Mouse (Mus musculus): ENCODE data around the gene Oosp3. TPM values are rescaled to one million over a fixed set of nuclear protein-coding genes. Genes with fewer than 3 reads are reported as not detected.

Oosp3 gene
- polyA plus RNA-seq, 1 experiment from 2014 or later, result not detected

GRCm38 (mm10) chr19:11725915-11726314, 29.1 kb downstream of the Oosp3 start:
- Histone ChIP-seq H3K9me3 (replicated peaks) (no peaks in the 10 kb centered on the region), H3K27me3 (replicated peaks) (no peaks in the 10 kb centered on the region), H3K36me3 (no peaks in the 10 kb centered on the region), H3K9ac (no peak overlapping the region), H3K4me1 (replicated peaks) (no peaks in the 10 kb centered on the region), H3K27ac (ENCODE audit: poor library complexity, severe bottlenecking) (no peak overlapping the region), H3K4me2 (no peak overlapping the region), H3K4me3 (no peak overlapping the region)
- WGBS, result 59% methylated on average over 2 of the region's 2 CpGs
- ATAC-seq (ENCODE audit: insufficient number of reproducible peaks, low FRiP score), result no peak

GRCm38 (mm10) chr19:11727304-11727703, 30.4 kb downstream of the Oosp3 start:
- H3K9ac ChIP-seq, result no peak overlapping the region
- WGBS, result 76% methylated on average over 5 of the region's 5 CpGs
- H3K4me1 ChIP-seq (replicated peaks), result no peaks in the 10 kb centered on the region
- H3K9me3 ChIP-seq (replicated peaks), result no peaks in the 10 kb centered on the region
- no peak for ATAC-seq (ENCODE audit: insufficient number of reproducible peaks, low FRiP score)
- no peaks in the 10 kb centered on the region for H3K27me3 ChIP-seq (replicated peaks)
- H3K27ac ChIP-seq (ENCODE audit: poor library complexity, severe bottlenecking), result no peak overlapping the region
- no peak overlapping the region for H3K4me3 ChIP-seq
- H3K36me3 ChIP-seq, result no peaks in the 10 kb centered on the region
- H3K4me2 ChIP-seq, result no peak overlapping the region

- no peaks in the 10 kb centered on the region for H3K27me3 ChIP-seq (replicated peaks)
- WGBS, result 56% methylated on average over 1 of the region's 1 CpGs
- H3K36me3 ChIP-seq, result no peaks in the 10 kb centered on the region
- no peaks in the 10 kb centered on the region for H3K9me3 ChIP-seq (replicated peaks)
- H3K27ac ChIP-seq (ENCODE audit: poor library complexity, severe bottlenecking), result no peak overlapping the region
- no peaks in the 10 kb centered on the region for H3K4me1 ChIP-seq (replicated peaks)
- no peak overlapping the region for H3K9ac ChIP-seq
- H3K4me2 ChIP-seq, result no peak overlapping the region
- no peak for ATAC-seq (ENCODE audit: insufficient number of reproducible peaks, low FRiP score)
- no peak overlapping the region for H3K4me3 ChIP-seq
These were observed 33.4 kb downstream of the Oosp3 start for GRCm38 (mm10) chr19:11730278-11730677.

- H3K4me1 ChIP-seq (replicated peaks), result no peaks in the 10 kb centered on the region
- no peaks in the 10 kb centered on the region for H3K27me3 ChIP-seq (replicated peaks)
- H3K9ac ChIP-seq, result no peak overlapping the region
- no peak overlapping the region for H3K27ac ChIP-seq (ENCODE audit: poor library complexity, severe bottlenecking)
- WGBS, result 35% methylated on average over 1 of the region's 1 CpGs
- H3K36me3 ChIP-seq, result no peaks in the 10 kb centered on the region
- no peak for ATAC-seq (ENCODE audit: insufficient number of reproducible peaks, low FRiP score)
- H3K4me3 ChIP-seq, result no peak overlapping the region
- no peak overlapping the region for H3K4me2 ChIP-seq
- no peaks in the 10 kb centered on the region for H3K9me3 ChIP-seq (replicated peaks)
These were observed 39.6 kb downstream of the Oosp3 start for GRCm38 (mm10) chr19:11736455-11736854.

- Histone ChIP-seq H3K4me3 (no peak overlapping the region), H3K27ac (ENCODE audit: poor library complexity, severe bottlenecking) (no peak overlapping the region), H3K4me1 (replicated peaks) (no peaks in the 10 kb centered on the region), H3K9me3 (replicated peaks) (no peaks in the 10 kb centered on the region), H3K27me3 (replicated peaks) (no peaks in the 10 kb centered on the region), H3K36me3 (no peaks in the 10 kb centered on the region), H3K9ac (no peak overlapping the region), H3K4me2 (no peak overlapping the region)
- no peak for ATAC-seq (ENCODE audit: insufficient number of reproducible peaks, low FRiP score)
These were observed 48.8 kb downstream of the Oosp3 start for GRCm38 (mm10) chr19:11745680-11746079.

GRCm38 (mm10) chr19:11747298-11747697, 50.4 kb downstream of the Oosp3 start, which contains the start of gene Gif:
Gene Gif (plus strand): TSS chr19:11747554.
- H3K9ac ChIP-seq, result no peak within 1 kb of the TSS
- 79% methylated on average over 2 of the region's 2 CpGs for WGBS
- no peak for ATAC-seq (ENCODE audit: insufficient number of reproducible peaks, low FRiP score)
- no peak within 1 kb of the TSS for H3K4me3 ChIP-seq
- 0 out of 2 replicates have a peak, but pooled peaks cover 7% of the 10 kb centered on the region for H3K4me1 ChIP-seq (replicated peaks)
- H3K4me2 ChIP-seq, result no peak within 1 kb of the TSS
- H3K27me3 ChIP-seq (replicated peaks), result no peaks in the 10 kb centered on the region
- no peaks in the 10 kb centered on the region for H3K9me3 ChIP-seq (replicated peaks)
- H3K27ac ChIP-seq (ENCODE audit: poor library complexity, severe bottlenecking), result no peak within 1 kb of the TSS
- H3K36me3 ChIP-seq, result no peaks in the 10 kb centered on the region

Other genes starting within 250 kb of the Oosp3 start
- gene Ms4a6c, start 227.7 kb upstream of the Oosp3 start, polyA plus RNA-seq (2016; fragmentation: Nextera tagmentation; extraction: Ambion mirVana), result 1.5 and 1.9 TPM in 2 replicates
- gene Gm8369, start 211.1 kb upstream of the Oosp3 start, polyA plus RNA-seq (2016; fragmentation: Nextera tagmentation; extraction: Ambion mirVana), result not detected in 2 replicates
- 1.4 and 1.5 TPM in 2 replicates for gene Ms4a6b, start 180.5 kb upstream of the Oosp3 start, polyA plus RNA-seq (2016; fragmentation: Nextera tagmentation; extraction: Ambion mirVana)
- gene Ms4a4d, start 160.3 kb upstream of the Oosp3 start, polyA plus RNA-seq (2016; fragmentation: Nextera tagmentation; extraction: Ambion mirVana), result 0.33 and 0.41 TPM in 2 replicates
- 0.77 and 1.1 TPM in 2 replicates for gene Ms4a6d, start 92.2 kb upstream of the Oosp3 start, polyA plus RNA-seq (2016; fragmentation: Nextera tagmentation; extraction: Ambion mirVana)
- not detected in 2 replicates for gene Ms4a2, start 73.3 kb upstream of the Oosp3 start, polyA plus RNA-seq (2016; fragmentation: Nextera tagmentation; extraction: Ambion mirVana)
- 0.18 TPM in 1 of 2 replicates, not detected in the other for gene Ms4a3, start 56.2 kb upstream of the Oosp3 start, polyA plus RNA-seq (2016; fragmentation: Nextera tagmentation; extraction: Ambion mirVana)
- not detected in 2 replicates for gene Oosp2, start 36.5 kb upstream of the Oosp3 start, polyA plus RNA-seq (2016; fragmentation: Nextera tagmentation; extraction: Ambion mirVana)
- gene Oosp1, start 5.9 kb upstream of the Oosp3 start, polyA plus RNA-seq (2016; fragmentation: Nextera tagmentation; extraction: Ambion mirVana), result not detected in 2 replicates
- not detected in 2 replicates for gene Gif, start 50.5 kb downstream of the Oosp3 start, polyA plus RNA-seq (2016; fragmentation: Nextera tagmentation; extraction: Ambion mirVana)
- 76.2 and 76.8 TPM in 2 replicates for gene Mrpl16, start 73.3 kb downstream of the Oosp3 start, polyA plus RNA-seq (2016; fragmentation: Nextera tagmentation; extraction: Ambion mirVana)
- gene Stx3, start 122.3 kb downstream of the Oosp3 start, polyA plus RNA-seq (2016; fragmentation: Nextera tagmentation; extraction: Ambion mirVana), result 6.9 and 7.1 TPM in 2 replicates
- 0.08 TPM in 1 of 2 replicates, not detected in the other for gene Olfr1417, start 142.2 kb downstream of the Oosp3 start, polyA plus RNA-seq (2016; fragmentation: Nextera tagmentation; extraction: Ambion mirVana)
- gene Olfr1418, start 164.0 kb downstream of the Oosp3 start, polyA plus RNA-seq (2016; fragmentation: Nextera tagmentation; extraction: Ambion mirVana), result not detected in 2 replicates
- not detected in 2 replicates for gene Olfr1419, start 178.1 kb downstream of the Oosp3 start, polyA plus RNA-seq (2016; fragmentation: Nextera tagmentation; extraction: Ambion mirVana)
- not detected in 2 replicates for gene Olfr1420, start 189.5 kb downstream of the Oosp3 start, polyA plus RNA-seq (2016; fragmentation: Nextera tagmentation; extraction: Ambion mirVana)
- gene Patl1, start 215.3 kb downstream of the Oosp3 start, polyA plus RNA-seq (2016; fragmentation: Nextera tagmentation; extraction: Ambion mirVana), result 21.3 and 22.2 TPM in 2 replicates